Mouse (Mus musculus) lung, embryonic 15.5 days (tissue): ENCODE data around the gene Siah2. TPM values are rescaled to one million over a fixed set of nuclear protein-coding genes. Genes with fewer than 3 reads are reported as not detected.

Experiments used
- ATAC-seq: fragments of 200-750 bp; cut with Nextera tagmentation; 2 replicates; pipeline ENCODE4 v1.8.0; 2017; ENCODE audit warnings: moderate number of reproducible peaks, borderline replicate concordance; ENCODE audit not compliant: low FRiP score, low TSS enrichment; ENCODE audit errors: extremely low read depth
- H3K27ac ChIP-seq: fragments of 300-500 bp; sonication (generic); 2 replicates; pipeline ENCODE4 v1.5.1; 2015; ENCODE audit warnings: moderate library complexity, mild to moderate bottlenecking, inconsistent platforms
- H3K27me3 ChIP-seq: fragments of 300-500 bp; sonication (generic); 2 replicates; pipeline ENCODE4 v1.6.1; 2015; ENCODE audit warnings: inconsistent platforms
- H3K36me3 ChIP-seq: fragments of 300-500 bp; sonication (generic); 2 replicates; pipeline ENCODE4 v1.6.1; 2015; ENCODE audit warnings: inconsistent platforms
- H3K4me1 ChIP-seq: fragments of 300-500 bp; sonication (generic); 2 replicates; pipeline ENCODE4 v1.6.1; 2015; ENCODE audit warnings: inconsistent platforms
- H3K4me2 ChIP-seq: fragments of 300-500 bp; sonication (generic); 2 replicates; pipeline ENCODE4 v1.6.1; 2015; ENCODE audit warnings: inconsistent platforms, mild to moderate bottlenecking, moderate library complexity
- H3K4me3 ChIP-seq: fragments of 300-500 bp; sonication (generic); 2 replicates; pipeline ENCODE4 v1.5.1; 2015; ENCODE audit warnings: mild to moderate bottlenecking, inconsistent platforms
- H3K9ac ChIP-seq: fragments of 300-500 bp; sonication (generic); 2 replicates; pipeline ENCODE4 v1.6.1; 2015; ENCODE audit warnings: inconsistent platforms
- H3K9me3 ChIP-seq: fragments of 300-500 bp; sonication (generic); 2 replicates; pipeline ENCODE4 v1.6.1; 2016; ENCODE audit warnings: inconsistent platforms
- WGBS: fragments of 180-500 bp; shearing (Covaris S2); methylation state at CpG from one replicate; pipeline ENCODE4 v1.1.7; 2015; 5-methylcytosine and 5-hydroxymethylcytosine counted together
- polyA plus RNA-seq: library from polyadenylated mRNA; unstranded; fragments of >200 nt; fragmentation: Nextera tagmentation; extraction: Ambion mirVana; gene quantifications from 2 replicates; pipeline ENCODE4 v1.2.1, GENCODE M21; 2015

Gene Siah2
- polyA plus RNA-seq, 1 experiment from 2014 or later = 5.0 TPM

- 51% methylated on average over 17 of the region's 17 CpGs for WGBS
- Histone ChIP-seq H3K9ac (no peak overlapping the region), H3K27me3 (no peaks in the 10 kb centered on the region), H3K4me1 (no peaks in the 10 kb centered on the region), H3K4me3 (no peak overlapping the region), H3K27ac (no peak overlapping the region), H3K9me3 (no peaks in the 10 kb centered on the region), H3K36me3 (no peaks in the 10 kb centered on the region), H3K4me2 (no peak overlapping the region)
- peak; percentile 55 for ATAC-seq
Measured at GRCm38 (mm10) chr3:58655362-58656130, 36.7 kb downstream of the Siah2 start.

DNA sequence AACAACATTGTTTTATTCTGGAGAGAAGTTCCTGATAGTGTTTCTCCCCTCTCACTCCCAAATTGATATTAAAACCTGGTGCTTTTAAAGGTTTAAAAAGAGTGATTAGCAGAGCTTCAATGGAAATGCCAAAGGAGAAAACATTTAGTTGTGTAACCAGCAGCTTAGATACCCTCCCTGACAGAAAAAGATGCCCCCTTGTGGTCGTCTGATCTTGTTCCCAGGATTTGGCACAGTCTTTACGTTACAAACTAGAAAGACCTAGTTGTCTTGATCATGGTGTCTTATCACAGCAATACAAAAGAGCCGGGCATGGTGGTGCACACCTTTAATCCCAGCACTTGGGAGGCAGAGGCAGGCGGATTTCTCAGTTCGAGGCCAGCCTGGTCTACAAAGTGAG lies 38.3 kb downstream of the Siah2 start:
- no peak for ATAC-seq
- Histone ChIP-seq H3K4me1 (no peaks in the 10 kb centered on the region), H3K4me2 (no peak overlapping the region), H3K4me3 (no peak overlapping the region), H3K9me3 (no peaks in the 10 kb centered on the region), H3K27ac (no peak overlapping the region), H3K36me3 (no peaks in the 10 kb centered on the region), H3K27me3 (no peaks in the 10 kb centered on the region), H3K9ac (no peak overlapping the region)
- 56% methylated on average over 5 of the region's 5 CpGs for WGBS

GRCm38 (mm10) chr3:58650328-58650727 lies 41.9 kb downstream of the Siah2 start:
- no peak overlapping the region for H3K4me2 ChIP-seq
- no peaks in the 10 kb centered on the region for H3K27me3 ChIP-seq
- no peaks in the 10 kb centered on the region for H3K36me3 ChIP-seq
- no peak overlapping the region for H3K4me3 ChIP-seq
- H3K9ac ChIP-seq = no peak overlapping the region
- ATAC-seq = no peak
- H3K4me1 ChIP-seq = no peaks in the 10 kb centered on the region
- WGBS = 51% methylated on average over 4 of the region's 4 CpGs
- H3K27ac ChIP-seq = no peak overlapping the region
- no peaks in the 10 kb centered on the region for H3K9me3 ChIP-seq

GRCm38 (mm10) chr3:58647179-58647578 lies 45.0 kb downstream of the Siah2 start:
- Histone ChIP-seq H3K27me3 (no peaks in the 10 kb centered on the region), H3K9me3 (no peaks in the 10 kb centered on the region), H3K27ac (no peak overlapping the region), H3K4me3 (no peak overlapping the region), H3K4me2 (no peak overlapping the region), H3K36me3 (no peaks in the 10 kb centered on the region), H3K4me1 (no peaks in the 10 kb centered on the region), H3K9ac (no peak overlapping the region)
- no peak for ATAC-seq
- WGBS = 70% methylated on average over 2 of the region's 2 CpGs

DNA sequence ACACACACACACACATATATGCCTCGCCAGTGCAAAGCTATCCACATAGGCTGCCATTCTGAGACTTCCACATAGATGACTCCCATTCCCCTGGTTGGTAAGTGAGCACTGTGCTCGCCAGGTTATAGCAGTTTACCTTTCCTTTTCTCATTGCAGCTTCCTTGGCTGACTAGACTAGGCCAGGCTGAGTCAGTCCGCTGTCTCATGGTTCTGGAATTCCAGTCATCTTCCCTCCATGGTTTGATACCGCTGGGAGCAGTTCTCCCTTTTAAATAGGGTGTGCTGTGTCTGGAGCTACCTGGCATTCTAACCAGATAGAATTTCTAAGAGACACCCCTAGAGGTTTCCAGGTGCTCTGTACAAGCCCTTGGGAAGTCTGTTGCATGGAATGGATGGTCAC lies 46.0 kb downstream of the Siah2 start:
- Histone ChIP-seq H3K27me3 (no peaks in the 10 kb centered on the region), H3K4me2 (no peak overlapping the region), H3K4me3 (no peak overlapping the region), H3K4me1 (no peaks in the 10 kb centered on the region), H3K9ac (no peak overlapping the region), H3K9me3 (no peaks in the 10 kb centered on the region), H3K36me3 (no peaks in the 10 kb centered on the region), H3K27ac (no peak overlapping the region)
- ATAC-seq = no peak
- 80% methylated on average over 4 of the region's 4 CpGs for WGBS

GRCm38 (mm10) chr3:58636406-58637295 lies 55.5 kb downstream of the Siah2 start, which contains the start of gene Erich6:
Erich6 (minus strand) TSS chr3:58637207.
- H3K27me3 ChIP-seq = no peaks in the 10 kb centered on the region
- H3K9ac ChIP-seq = peak within 1 kb of the TSS; percentile 47
- H3K9me3 ChIP-seq = no peaks in the 10 kb centered on the region
- peak within 1 kb of the TSS; percentile 49 for H3K4me3 ChIP-seq
- under 1% methylated on average over 34 of the region's 34 CpGs for WGBS
- H3K36me3 ChIP-seq = no peaks in the 10 kb centered on the region
- ATAC-seq = peak; percentile 86
- H3K4me2 ChIP-seq = peak within 1 kb of the TSS; percentile 97
- H3K27ac ChIP-seq = no peak within 1 kb of the TSS
- H3K4me1 ChIP-seq = peaks cover 6% of the 10 kb centered on the region; the same call in 1 of the 2 replicates

DNA sequence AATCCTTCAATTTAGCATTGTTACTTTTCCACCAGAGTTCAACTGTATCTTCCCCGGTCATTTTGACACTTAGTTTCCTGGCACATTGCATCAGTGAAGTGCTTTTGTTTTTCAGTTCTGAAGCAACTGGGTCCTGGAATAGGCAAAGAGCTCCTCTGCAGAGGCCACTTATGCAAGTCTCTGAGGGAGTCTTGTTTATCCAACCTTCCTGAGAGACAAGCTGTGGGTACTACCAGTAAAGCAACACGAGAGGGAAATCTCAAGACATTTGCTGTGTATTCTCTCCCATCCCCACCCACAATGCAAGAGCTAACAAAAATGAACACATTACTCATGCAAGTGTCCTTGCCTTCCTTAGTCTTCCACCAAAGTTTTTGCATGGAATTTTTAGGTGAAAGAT lies 60.5 kb downstream of the Siah2 start:
- Histone ChIP-seq H3K9me3 (no peaks in the 10 kb centered on the region), H3K36me3 (no peaks in the 10 kb centered on the region), H3K4me2 (no peak overlapping the region), H3K4me3 (no peak overlapping the region), H3K4me1 (peaks cover 6% of the 10 kb centered on the region; the same call in 1 of the 2 replicates), H3K27me3 (no peaks in the 10 kb centered on the region), H3K27ac (no peak overlapping the region), H3K9ac (no peak overlapping the region)
- WGBS = 60% methylated on average over 2 of the region's 2 CpGs
- ATAC-seq = no peak

DNA sequence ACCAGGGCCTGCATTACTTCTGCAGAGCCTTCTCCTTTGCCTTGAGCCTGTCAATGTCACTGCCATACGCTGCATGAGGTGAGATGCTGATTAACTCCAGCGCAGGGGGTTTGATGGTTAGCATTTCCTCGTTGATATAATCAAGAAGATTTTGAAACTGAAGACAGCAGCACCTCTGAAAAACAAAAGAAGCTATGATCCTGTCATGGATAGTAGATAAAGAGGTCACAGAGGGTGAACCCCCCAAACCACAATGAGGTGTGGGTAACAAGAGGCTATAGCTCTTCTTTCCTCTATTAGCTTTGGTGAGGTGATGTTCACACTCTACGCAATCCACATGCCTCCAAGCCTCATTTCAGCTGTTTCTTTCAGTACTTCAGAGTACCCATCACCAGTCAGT lies 67.2 kb downstream of the Siah2 start:
- H3K27me3 ChIP-seq = no peaks in the 10 kb centered on the region
- no peak overlapping the region for H3K4me2 ChIP-seq
- no peaks in the 10 kb centered on the region for H3K4me1 ChIP-seq
- H3K4me3 ChIP-seq = no peak overlapping the region
- no peak overlapping the region for H3K9ac ChIP-seq
- H3K36me3 ChIP-seq = no peaks in the 10 kb centered on the region
- WGBS = 76% methylated on average over 4 of the region's 4 CpGs
- no peak for ATAC-seq
- H3K9me3 ChIP-seq = no peaks in the 10 kb centered on the region
- no peak overlapping the region for H3K27ac ChIP-seq

Other genes starting within 250 kb of the Siah2 start
- 55.5 and 55.6 TPM in 2 replicates for gene Eif2a, start 166.6 kb downstream of the Siah2 start, polyA plus RNA-seq
- 142 and 145 TPM in 2 replicates for gene Serp1, start 166.5 kb downstream of the Siah2 start, polyA plus RNA-seq
- gene Selenot, start 115.8 kb downstream of the Siah2 start, polyA plus RNA-seq = 17.7 and 19.6 TPM in 2 replicates
- not detected in 2 replicates for gene Erich6, start 55.2 kb downstream of the Siah2 start, polyA plus RNA-seq
- gene Mindy4b-ps, start 129.9 kb upstream of the Siah2 start, polyA plus RNA-seq = not detected in 2 replicates
- gene Clrn1, start 192.9 kb upstream of the Siah2 start, polyA plus RNA-seq = 0.11 and 0.20 TPM in 2 replicates